Mouse (Mus musculus) adrenal gland, adult 18-20 months (tissue): ENCODE data around the gene Ndufb10. TPM values are rescaled to one million over a fixed set of nuclear protein-coding genes. Genes with fewer than 3 reads are reported as not detected.

Experiments
- total RNA-seq, 2 experiments: library from RNA; stranded (reverse); gene quantifications; 1 replicate in 1 of 2; 2 replicates in 1 of 2; pipeline ENCODE4 v1.2.3; 2021

The Ndufb10 gene
- total RNA-seq, 2 experiments from 2014 or later: 239 to 321 TPM

Other genes with a start within 250 kb of the Ndufb10 start
- 10 to 100 TPM; 24.6 to 26.5 TPM for gene Mlst8, start 245.4 kb downstream of the Ndufb10 start, total RNA-seq
- 10 to 100 TPM; 16.0 to 31.5 TPM for gene Caskin1, start 235.9 kb downstream of the Ndufb10 start, total RNA-seq
- 100 to 1,000 TPM; 101 to 105 TPM for gene Traf7, start 196.5 kb downstream of the Ndufb10 start, total RNA-seq
- gene Rab26, start 190.3 kb downstream of the Ndufb10 start, total RNA-seq: 1 to 10 TPM; 1.5 to 2.0 TPM
- 10 to 100 TPM; 37.9 to 38.2 TPM for gene Pkd1, start 174.6 kb downstream of the Ndufb10 start, total RNA-seq
- 100 to 1,000 TPM in 1 of 2 experiments, 10 to 100 TPM in 1; 93.3 to 111 TPM for gene Tsc2, start 91.8 kb downstream of the Ndufb10 start, total RNA-seq
- gene Nthl1, start 91.8 kb downstream of the Ndufb10 start, total RNA-seq: 1 to 10 TPM; 7.3 to 8.0 TPM
- gene Slc9a3r2, start 74.2 kb downstream of the Ndufb10 start, total RNA-seq: 10 to 100 TPM; 62.0 to 90.2 TPM
- gene Npw, start 66.0 kb downstream of the Ndufb10 start, total RNA-seq: not detected
- 10 to 100 TPM; 50.0 to 55.7 TPM for gene Zfp598, start 54.8 kb downstream of the Ndufb10 start, total RNA-seq
- 1 to 10 TPM; 2.2 to 3.3 TPM for gene Syngr3, start 34.5 kb downstream of the Ndufb10 start, total RNA-seq
- 10 to 100 TPM; 31.9 to 33.9 TPM for gene Gfer, start 28.3 kb downstream of the Ndufb10 start, total RNA-seq
- gene Noxo1, start 28.2 kb downstream of the Ndufb10 start, total RNA-seq: 1 to 10 TPM; 2.8 to 3.9 TPM
- gene Tbl3, start 16.8 kb downstream of the Ndufb10 start, total RNA-seq: 10 to 100 TPM; 30.2 to 32.4 TPM
- not detected for gene Rnf151, start 6.4 kb downstream of the Ndufb10 start, total RNA-seq
- gene Rps2, start 6.4 kb downstream of the Ndufb10 start, total RNA-seq: 100 to 1,000 TPM; 653 to 681 TPM
- 1 to 10 TPM in 1 of 2 experiments, not detected in 1; 1.2 TPM for gene Rpl3l, start 3.3 kb upstream of the Ndufb10 start, total RNA-seq
- gene Msrb1, start 12.2 kb upstream of the Ndufb10 start, total RNA-seq: 10 to 100 TPM; 83.9 to 94.4 TPM
- gene Hs3st6, start 28.5 kb upstream of the Ndufb10 start, total RNA-seq: 1 to 10 TPM; 2.2 to 2.3 TPM
- under 1 TPM; 0.50 to 0.80 TPM for gene Meiob, start 79.8 kb upstream of the Ndufb10 start, total RNA-seq
- 10 to 100 TPM; 88.4 to 99.0 TPM for gene Hagh, start 115.7 kb upstream of the Ndufb10 start, total RNA-seq
- 10 to 100 TPM; 27.6 to 28.2 TPM for gene Fahd1, start 125.9 kb upstream of the Ndufb10 start, total RNA-seq
- 1 to 10 TPM; 2.0 to 2.7 TPM for gene Igfals, start 141.5 kb upstream of the Ndufb10 start, total RNA-seq
- gene Nubp2, start 161.9 kb upstream of the Ndufb10 start, total RNA-seq: 10 to 100 TPM; 48.5 to 54.1 TPM
- gene Spsb3, start 162.2 kb upstream of the Ndufb10 start, total RNA-seq: 10 to 100 TPM; 33.0 to 33.9 TPM
- 10 to 100 TPM; 40.6 to 46.1 TPM for gene Eme2, start 170.6 kb upstream of the Ndufb10 start, total RNA-seq
- 100 to 1,000 TPM; 107 to 148 TPM for gene Mrps34, start 170.6 kb upstream of the Ndufb10 start, total RNA-seq
- 100 to 1,000 TPM in 1 of 2 experiments, 10 to 100 TPM in 1; 50.8 to 100 TPM for gene Nme3, start 172.0 kb upstream of the Ndufb10 start, total RNA-seq
- 100 to 1,000 TPM; 125 to 137 TPM for gene Mapk8ip3, start 212.5 kb upstream of the Ndufb10 start, total RNA-seq
- 10 to 100 TPM; 19.2 to 26.3 TPM for gene Jpt2, start 236.2 kb upstream of the Ndufb10 start, total RNA-seq